Mouse (Mus musculus) neural tube, embryonic 11.5 days (tissue): ENCODE results near the gene Tgif1. TPM values are rescaled to one million over a fixed set of nuclear protein-coding genes. Genes with fewer than 3 reads are reported as not detected.

Experiments
- ATAC-seq: fragments of 200-750 bp; cut with Nextera tagmentation; 2 replicates; pipeline ENCODE4 v1.8.0; 2017; ENCODE audit warnings: moderate number of reproducible peaks, mild to moderate bottlenecking, moderate TSS enrichment, moderate library complexity; ENCODE audit not compliant: insufficient read depth, low FRiP score, low TSS enrichment
- DNase-seq: peaks from one replicate; pipeline ENCODE4 v3.0.0-alpha.2; 2015; ENCODE audit warnings: low spot score
- H3K27ac ChIP-seq: fragments of 300-500 bp; sonication (generic); 2 replicates; pipeline ENCODE4 v1.5.1; 2014; ENCODE audit warnings: low read depth, mild to moderate bottlenecking, low read length
- H3K27me3 ChIP-seq: fragments of 300-500 bp; sonication (generic); 2 replicates; pipeline ENCODE4 v1.6.1; 2014; ENCODE audit warnings: mild to moderate bottlenecking, low read length, mixed read lengths; ENCODE audit not compliant: control insufficient read depth, insufficient read depth
- H3K36me3 ChIP-seq: fragments of 300-500 bp; sonication (generic); 2 replicates; pipeline ENCODE4 v1.6.1; 2014; ENCODE audit warnings: mild to moderate bottlenecking, low read length, moderate library complexity, mixed read lengths; ENCODE audit not compliant: control insufficient read depth, insufficient read depth
- H3K4me1 ChIP-seq: fragments of 300-500 bp; sonication (generic); 2 replicates; pipeline ENCODE4 v1.6.1; 2014; ENCODE audit warnings: low read length, mixed read lengths; ENCODE audit not compliant: control insufficient read depth, insufficient read depth
- H3K4me2 ChIP-seq: fragments of 300-500 bp; sonication (generic); 2 replicates; pipeline ENCODE4 v1.6.1; 2014; ENCODE audit warnings: low read depth, mild to moderate bottlenecking, moderate library complexity
- H3K4me3 ChIP-seq: fragments of 300-500 bp; sonication (generic); 2 replicates; pipeline ENCODE4 v1.5.1; 2014; ENCODE audit warnings: low read depth, low read length
- H3K9ac ChIP-seq: fragments of 300-500 bp; sonication (generic); 2 replicates; pipeline ENCODE4 v1.6.1; 2014; ENCODE audit warnings: mild to moderate bottlenecking, low read length
- H3K9me3 ChIP-seq: fragments of 300-500 bp; sonication (generic); 2 replicates; pipeline ENCODE4 v1.6.1; 2016; ENCODE audit warnings: low read length; ENCODE audit not compliant: control insufficient read depth
- WGBS: fragments of 180-500 bp; shearing (Covaris S2); extraction: QIAGEN DNeasy Blood & Tissue Kit; methylation state at CpG from one replicate; pipeline ENCODE4 v1.1.7; 2014; 5-methylcytosine and 5-hydroxymethylcytosine counted together
- polyA plus RNA-seq: library from polyadenylated mRNA; unstranded; fragments of >200 nt; fragmentation: Nextera tagmentation; extraction: Ambion mirVana; gene quantifications from 2 replicates; pipeline ENCODE4 v1.2.1, GENCODE M21; 2014

The Tgif1 gene
- polyA plus RNA-seq: 63.8 and 66.2 TPM in 2 replicates

GRCm38 (mm10) chr17:70853436-70853905 lies at the start of gene Tgif1:
Gene Tgif1, minus strand, starts transcription at chr17:70853546.
- WGBS: under 1% methylated on average over 29 of the region's 29 CpGs
- Histone ChIP-seq H3K27me3 (no peaks in the 10 kb centered on the region), H3K4me3 (peak within 1 kb of the TSS; percentile 73), H3K4me1 (no peaks in the 10 kb centered on the region), H3K27ac (peak within 1 kb of the TSS; percentile 94), H3K9ac (peak within 1 kb of the TSS; percentile 92), H3K4me2 (peak within 1 kb of the TSS; percentile 97), H3K9me3 (no peaks in the 10 kb centered on the region), H3K36me3 (no peaks in the 10 kb centered on the region)
- peak; percentile 83 for DNase-seq
- peak; percentile 51 for ATAC-seq

- H3K9me3 ChIP-seq: no peaks in the 10 kb centered on the region
- H3K4me3 ChIP-seq: no peak overlapping the region
- H3K4me2 ChIP-seq: no peak overlapping the region
- no peak overlapping the region for H3K27ac ChIP-seq
- ATAC-seq (no peak), DNase-seq (no peak)
- no peak overlapping the region for H3K9ac ChIP-seq
- H3K36me3 ChIP-seq: no peaks in the 10 kb centered on the region
- no peaks in the 10 kb centered on the region for H3K27me3 ChIP-seq
- no peaks in the 10 kb centered on the region for H3K4me1 ChIP-seq
- 71% methylated on average over 10 of the region's 10 CpGs for WGBS
Observed at GRCm38 (mm10) chr17:70900660-70901059, 47.3 kb upstream of the Tgif1 start.

- ATAC-seq (no peak), DNase-seq (no peak)
- Histone ChIP-seq H3K9ac (no peak overlapping the region), H3K27me3 (no peaks in the 10 kb centered on the region), H3K4me2 (no peak overlapping the region), H3K4me3 (no peak overlapping the region), H3K4me1 (no peaks in the 10 kb centered on the region), H3K9me3 (no peaks in the 10 kb centered on the region), H3K36me3 (no peaks in the 10 kb centered on the region), H3K27ac (no peak overlapping the region)
- WGBS: 92% methylated on average over 6 of the region's 6 CpGs
Observed at GRCm38 (mm10) chr17:70899642-70900041, 46.3 kb upstream of the Tgif1 start.

DNA sequence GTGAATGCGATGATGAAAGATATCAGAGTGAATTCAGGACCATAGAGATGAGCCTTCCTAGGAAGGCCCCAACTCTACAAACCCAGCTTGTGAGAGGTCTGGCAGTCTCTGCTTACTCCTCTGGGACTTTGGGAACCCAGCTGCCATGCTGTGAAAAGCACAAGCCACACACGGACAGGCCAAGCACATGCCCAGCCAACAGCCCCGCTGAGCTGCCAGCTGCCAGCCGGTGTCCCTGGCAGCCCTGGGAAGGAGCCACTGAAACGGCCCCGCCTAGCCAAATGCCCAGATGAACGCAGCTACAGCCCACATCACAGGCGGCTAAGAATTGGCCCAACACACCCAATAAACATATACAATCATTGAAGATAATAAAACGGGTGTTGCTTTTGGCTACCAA lies 41.5 kb upstream of the Tgif1 start:
- Histone ChIP-seq H3K4me3 (no peak overlapping the region), H3K4me2 (no peak overlapping the region), H3K9me3 (no peaks in the 10 kb centered on the region), H3K4me1 (no peaks in the 10 kb centered on the region), H3K27ac (no peak overlapping the region), H3K36me3 (no peaks in the 10 kb centered on the region), H3K9ac (no peak overlapping the region), H3K27me3 (no peaks in the 10 kb centered on the region)
- 58% methylated on average over 9 of the region's 9 CpGs for WGBS
- ATAC-seq: no peak
- DNase-seq: no peak

DNA sequence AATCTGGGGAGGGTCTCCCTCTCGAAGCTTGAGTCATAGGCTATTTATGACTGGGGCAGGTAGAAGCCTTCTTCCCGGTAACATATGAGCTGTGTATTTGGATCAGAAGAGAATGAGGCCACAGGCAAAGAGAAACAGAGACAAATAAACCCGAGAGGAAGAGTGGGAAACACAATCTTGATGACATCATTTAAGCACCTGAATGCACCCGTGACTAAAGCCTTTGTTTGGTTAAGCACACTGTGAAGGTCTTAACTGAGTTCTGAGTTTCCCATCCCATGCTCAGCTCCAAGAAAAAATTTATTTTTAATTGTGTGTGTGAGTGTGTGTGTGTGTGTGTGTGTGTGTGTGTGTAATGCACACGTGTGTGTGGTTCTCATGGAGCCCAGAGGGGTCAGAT lies 39.8 kb upstream of the Tgif1 start:
- no peak for ATAC-seq
- H3K9me3 ChIP-seq: no peaks in the 10 kb centered on the region
- H3K27me3 ChIP-seq: no peaks in the 10 kb centered on the region
- 47% methylated on average over 5 of the region's 5 CpGs for WGBS
- no peak overlapping the region for H3K9ac ChIP-seq
- no peak overlapping the region for H3K4me3 ChIP-seq
- H3K27ac ChIP-seq: no peak overlapping the region
- H3K4me2 ChIP-seq: no peak overlapping the region
- no peaks in the 10 kb centered on the region for H3K36me3 ChIP-seq
- no peaks in the 10 kb centered on the region for H3K4me1 ChIP-seq
- no peak for DNase-seq

GRCm38 (mm10) chr17:70892288-70893096 lies 39.1 kb upstream of the Tgif1 start:
- Histone ChIP-seq H3K36me3 (no peaks in the 10 kb centered on the region), H3K9ac (no peak overlapping the region), H3K27me3 (no peaks in the 10 kb centered on the region), H3K4me2 (no peak overlapping the region), H3K4me3 (no peak overlapping the region), H3K4me1 (no peaks in the 10 kb centered on the region), H3K27ac (no peak overlapping the region), H3K9me3 (no peaks in the 10 kb centered on the region)
- WGBS: 12% methylated on average over 15 of the region's 15 CpGs
- DNase-seq (peak; percentile 42), ATAC-seq (peak; percentile 80; the same call in 1 of the 2 replicates)

GRCm38 (mm10) chr17:70890571-70890970 lies 37.2 kb upstream of the Tgif1 start:
- DNase-seq: no peak
- 82% methylated on average over 8 of the region's 8 CpGs for WGBS

DNA sequence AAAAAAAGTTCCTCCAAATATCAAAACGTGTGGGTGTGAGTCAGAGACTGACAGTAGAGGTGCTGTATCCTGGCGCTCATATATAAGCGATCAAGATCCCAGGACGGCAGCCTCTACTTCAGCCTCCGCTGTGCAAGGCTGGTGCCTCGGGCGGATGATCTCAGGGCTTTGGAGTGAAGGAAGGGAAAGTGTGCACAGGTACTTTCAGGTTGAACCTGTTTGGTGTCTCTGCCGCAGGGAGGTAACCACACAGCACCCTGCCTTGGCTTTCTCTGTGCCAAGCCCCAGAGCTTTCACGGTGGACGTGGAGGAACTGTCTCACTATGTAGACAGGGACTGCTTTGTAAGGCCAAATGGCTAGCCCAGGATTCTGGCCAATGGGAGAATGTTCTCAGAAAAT lies 35.3 kb upstream of the Tgif1 start:
- DNase-seq (no peak), ATAC-seq (no peak)
- WGBS: 85% methylated on average over 10 of the region's 10 CpGs
- H3K4me3 ChIP-seq: no peak overlapping the region
- no peaks in the 10 kb centered on the region for H3K4me1 ChIP-seq
- H3K27me3 ChIP-seq: no peaks in the 10 kb centered on the region
- H3K36me3 ChIP-seq: no peaks in the 10 kb centered on the region
- no peak overlapping the region for H3K27ac ChIP-seq
- H3K9ac ChIP-seq: no peak overlapping the region
- no peaks in the 10 kb centered on the region for H3K9me3 ChIP-seq
- no peak overlapping the region for H3K4me2 ChIP-seq

More at GRCm38 (mm10) chr17:70890571-70890970, 37.2 kb upstream of the Tgif1 start:
- Histone ChIP-seq H3K4me2 (no peak overlapping the region), H3K36me3 (no peaks in the 10 kb centered on the region), H3K27ac (no peak overlapping the region), H3K9ac (no peak overlapping the region), H3K4me1 (no peaks in the 10 kb centered on the region), H3K9me3 (no peaks in the 10 kb centered on the region), H3K27me3 (no peaks in the 10 kb centered on the region), H3K4me3 (no peak overlapping the region)
- ATAC-seq: no peak

GRCm38 (mm10) chr17:70887848-70888247 lies 34.5 kb upstream of the Tgif1 start:
- Histone ChIP-seq H3K4me3 (no peak overlapping the region), H3K36me3 (no peaks in the 10 kb centered on the region), H3K4me2 (no peak overlapping the region), H3K4me1 (no peaks in the 10 kb centered on the region), H3K9me3 (no peaks in the 10 kb centered on the region), H3K27me3 (no peaks in the 10 kb centered on the region), H3K9ac (no peak overlapping the region), H3K27ac (no peak overlapping the region)
- 92% methylated on average over 9 of the region's 9 CpGs for WGBS
- DNase-seq (no peak), ATAC-seq (no peak)
